In the genomic region with DNA sequence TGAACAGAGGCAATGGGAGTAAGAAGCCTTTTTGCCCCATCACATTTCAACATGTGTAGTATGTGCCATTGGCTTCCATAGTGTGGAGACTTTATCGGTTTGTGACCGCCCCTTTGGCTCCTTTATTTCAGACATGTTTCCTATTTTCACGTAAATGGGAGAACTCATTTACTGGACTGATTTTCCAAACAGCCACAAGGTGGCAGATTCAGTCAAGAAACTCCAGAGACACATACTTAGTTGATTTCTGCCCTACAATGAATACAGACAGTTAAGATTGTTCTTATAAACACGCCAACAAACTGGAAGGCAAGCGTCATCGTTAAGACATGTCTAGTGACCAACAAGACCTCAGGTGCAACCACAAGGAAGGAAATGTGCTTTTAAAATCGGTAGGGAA, we compare ENCODE assay signal across 10 mouse cellular contexts. TPM values are rescaled to one million over a fixed set of nuclear protein-coding genes. Genes with fewer than 3 reads are reported as not detected.
DNase-seq lines count a peak whose midpoint lies in the region; ATAC-seq and TF ChIP-seq lines count a peak whose summit lies in the region.
"Had no signal": no experiment of that assay in that cellular context is flagged by ENCODE, and none has a peak within 500 bp of the region (broad histone marks: within the 10 kb centered on the region; RNA-seq: fewer than 3 reads in every experiment).

No protein-coding gene starts in this region.

- in situ Hi-C loops in Patski (cut with MboI; ENCODE audit: low pct_unique_long_range_greater_than_20kb): loop anchor here (10.0 kb wide), 1 partner anchor 546 kb away; no protein-coding TSS in a partner anchor

- H3K4me1 ChIP-seq in kidney, embryonic 15.5 days: no peaks in the 10 kb centered on the region
- H3K4me1 ChIP-seq: liver, embryonic 13.5 days had no signal

- POLR2A ChIA-PET in Patski (lab: Charles Lee): no interaction called here

- no peak overlapping the region for H3K4me2 ChIP-seq in kidney, embryonic 15.5 days
- H3K4me2 ChIP-seq: liver, embryonic 13.5 days had no signal

- peak; percentile 17 for DNase-seq in CD4-positive, CD25-positive, alpha-beta regulatory T cell, adult 2 months (ENCODE audit: low read depth, low spot score)
- DNase-seq in kidney, adult 9 months: peak; percentile 61
- no peak for DNase-seq in Patski (ENCODE audit: low read depth, low spot score)
- peak; percentile 13 for DNase-seq in large intestine, adult 2 months (ENCODE audit: low read depth, low spot score)
- no peak for DNase-seq in spleen, postnatal 10 days (ENCODE audit: low spot score in 2 of 2)
- no peak for DNase-seq in left cerebral cortex, adult 11 months (ENCODE audit: low spot score)
- DNase-seq: liver, embryonic 13.5 days had no signal

- H3K27ac ChIP-seq in kidney, embryonic 15.5 days: no peak overlapping the region
- H3K27ac ChIP-seq: liver, embryonic 13.5 days had no signal

- WGBS in kidney, embryonic 15.5 days: 41% methylated on average over 7 of the region's 7 CpGs
- WGBS in large intestine, adult 2 months: 18% methylated on average over 7 of the region's 7 CpGs

- H3K4me3 ChIP-seq in kidney, embryonic 15.5 days (replicated peaks): no peak overlapping the region
- H3K4me3 ChIP-seq: erythroblast, embryonic 14.5 days; liver, embryonic 13.5 days had no signal

- no peaks in the 10 kb centered on the region for H3K36me3 ChIP-seq in kidney, embryonic 15.5 days
- H3K36me3 ChIP-seq: liver, embryonic 13.5 days had no signal

- H3K27me3 ChIP-seq in kidney, embryonic 15.5 days: 0 out of 2 replicates have a peak, but pooled peaks cover 3% of the 10 kb centered on the region
- H3K27me3 ChIP-seq in Patski: no peaks in the 10 kb centered on the region
- H3K27me3 ChIP-seq: liver, embryonic 13.5 days had no signal

- no peak overlapping the region for H3K9ac ChIP-seq in kidney, embryonic 15.5 days
- H3K9ac ChIP-seq: liver, embryonic 13.5 days had no signal

- CTCF ChIA-PET in Patski (lab: Charles Lee): interaction anchor here (0.7 to 1.4 kb wide), 3 partner anchors 13 to 333 kb away, joined by 3 read pairs; no protein-coding TSS in a partner anchor

- peak; percentile 78 for TF ChIP-seq CTCF in Patski (IDR thresholded peaks at IDR 0.05)

- no peak for ATAC-seq in CD4-positive, CD25-positive, alpha-beta regulatory T cell, adult 4 months
- ATAC-seq in kidney, embryonic 15.5 days (replicated peaks; ENCODE audit: low FRiP score): no peak
- peak; percentile 69 for ATAC-seq in Patski

- H3K9me3 ChIP-seq in kidney, embryonic 15.5 days (replicated peaks): no peaks in the 10 kb centered on the region
- H3K9me3 ChIP-seq: liver, embryonic 13.5 days had no signal

RNA-seq across cellular contexts. Expression of a gene that starts 15.0 kb away (rescaled TPM):
- polyA plus RNA-seq in CD4-positive, CD25-positive, alpha-beta regulatory T cell, adult 4 months (2017; shearing (Covaris generic)): under 1 TPM; 0.33 to 0.50 TPM
- polyA plus RNA-seq in kidney, embryonic 15.5 days (2015; fragmentation: Nextera tagmentation; extraction: Ambion mirVana): 26.1 and 29.5 TPM in 2 replicates
- polyA plus RNA-seq in Patski (2021): 113 TPM
- polyA plus RNA-seq in large intestine, adult 2 months (2012; rRNA removed): 3.4 and 4.4 TPM in 2 replicates

Comparison
In these comparisons a context has a peak if more than half of its experiments do, and no peak if none do; other contexts are left out.
1. DNase-seq: peak in CD4-positive, CD25-positive, alpha-beta regulatory T cell, adult 2 months (single experiment), kidney, adult 9 months (single experiment) and large intestine, adult 2 months (single experiment); none in Patski (single experiment), spleen, postnatal 10 days (0 of 2) and left cerebral cortex, adult 11 months (single experiment).